Mouse (Mus musculus) left cerebral cortex, adult 18-20 months (tissue): ENCODE measurements around the gene Gpm6a. TPM values are rescaled to one million over a fixed set of nuclear protein-coding genes. Genes with fewer than 3 reads are reported as not detected.
"Not testable (repeated sequence)": the region's sequence is repeated elsewhere in the genome, so short reads cannot be mapped to it uniquely, and the experiment has no call there.

ENCODE experiments used
- DNase-seq, 2 experiments: peaks; one replicate each; pipeline ENCODE4 v3.0.0; 2021 to 2022; ENCODE audit warnings: low spot score in 2 of 2, mixed read lengths in 1 of 2
- total RNA-seq, 2 experiments: library from RNA; stranded (reverse); gene quantifications; 2 replicates each; pipeline ENCODE4 v1.2.3; 2021

The Gpm6a gene
- total RNA-seq, 2 experiments from 2014 or later, result 869 to 983 TPM

- DNase-seq, result no peak
Observed at GRCm38 (mm10) chr8:55002398-55002797, 47.8 kb downstream of the Gpm6a start.

GRCm38 (mm10) chr8:55002946-55003345 is 48.3 kb downstream of the Gpm6a start:
- no peak for DNase-seq

- no peak for DNase-seq
Observed at GRCm38 (mm10) chr8:55012228-55012627, 57.6 kb downstream of the Gpm6a start.

GRCm38 (mm10) chr8:55017071-55017470 is 62.4 kb downstream of the Gpm6a start:
- DNase-seq, result no peak

GRCm38 (mm10) chr8:55025851-55026660 is 71.4 kb downstream of the Gpm6a start:
- no peak for DNase-seq

- DNase-seq, result no peak
Observed at GRCm38 (mm10) chr8:55026661-55027000, 72.0 kb downstream of the Gpm6a start.

GRCm38 (mm10) chr8:55028371-55028770 is 73.7 kb downstream of the Gpm6a start:
- DNase-seq, result no peak

GRCm38 (mm10) chr8:55031099-55031498 is 76.5 kb downstream of the Gpm6a start:
- no peak for DNase-seq

- DNase-seq, result peak; percentile 88 to 92
Observed at GRCm38 (mm10) chr8:55034309-55034708, 79.7 kb downstream of the Gpm6a start.

GRCm38 (mm10) chr8:55035416-55035815 is 80.8 kb downstream of the Gpm6a start:
- no peak for DNase-seq

- DNase-seq, result no peak
Observed at GRCm38 (mm10) chr8:55042955-55043354, 88.3 kb downstream of the Gpm6a start.

- peak; percentile 26 to 51 for DNase-seq
Observed at GRCm38 (mm10) chr8:55048396-55048795, 93.8 kb downstream of the Gpm6a start.

- no peak for DNase-seq
Observed at GRCm38 (mm10) chr8:55049979-55050378, 95.3 kb downstream of the Gpm6a start.

- not testable (repeated sequence) for DNase-seq
Observed at GRCm38 (mm10) chr8:55068811-55069210, 114.2 kb downstream of the Gpm6a start.

- DNase-seq, result no peak
Observed at GRCm38 (mm10) chr8:55073481-55073880, 118.8 kb downstream of the Gpm6a start.

- no peak for DNase-seq
Observed at GRCm38 (mm10) chr8:55102195-55102594, 147.6 kb downstream of the Gpm6a start.

GRCm38 (mm10) chr8:55103065-55103464 is 148.4 kb downstream of the Gpm6a start:
- no peak for DNase-seq

GRCm38 (mm10) chr8:55103891-55104481 is 149.3 kb downstream of the Gpm6a start:
- DNase-seq, result no peak

Other genes with a start within 250 kb of the Gpm6a start
- 10 to 100 TPM; 37.3 to 39.4 TPM for gene Wdr17, start 67.7 kb upstream of the Gpm6a start, total RNA-seq